Mouse (Mus musculus) MEL (cell line): Measurements from ENCODE around the gene Hist1h3e. TPM values are rescaled to one million over a fixed set of nuclear protein-coding genes. Genes with fewer than 3 reads are reported as not detected.

Source experiments
- DNase-seq: peaks from one replicate; pipeline ENCODE4 v3.0.0; 2011; ENCODE audit warnings: low read depth, low spot score
- H3K27ac ChIP-seq: 2 replicates; pipeline ENCODE4 v1.5.1; 2012; ENCODE audit warnings: low read depth, mild to moderate bottlenecking, control low read depth, low read length, moderate library complexity; ENCODE audit not compliant: control insufficient read depth
- H3K27me3 ChIP-seq, 2 experiments: fragments of 150-350 bp in 1 of 2; sonication (generic) in 1 of 2; 2 replicates each; pipeline ENCODE4 v1.6.1; 2012; ENCODE audit warnings: low read length in 2 of 2, mild to moderate bottlenecking in 2 of 2, improper control_type of control experiment in 1 of 2, moderate library complexity in 1 of 2; ENCODE audit not compliant: insufficient read depth in 2 of 2, control insufficient read depth in 1 of 2
- H3K36me3 ChIP-seq, 2 experiments: 2 replicates each; pipeline ENCODE4 v1.6.1; 2012 to 2014; ENCODE audit warnings: low read length in 2 of 2, improper control_type of control experiment in 1 of 2, inconsistent platforms in 1 of 2, mild to moderate bottlenecking in 1 of 2; ENCODE audit not compliant: insufficient read depth in 2 of 2, control insufficient read depth in 1 of 2
- H3K4me1 ChIP-seq, 2 experiments: fragments of 150-350 bp in 1 of 2; sonication (generic) in 1 of 2; 2 replicates each; pipeline ENCODE4 v1.6.1; 2012; ENCODE audit warnings: low read length in 2 of 2, improper control_type of control experiment in 1 of 2, mild to moderate bottlenecking in 1 of 2; ENCODE audit not compliant: insufficient read depth in 2 of 2, control insufficient read depth in 1 of 2
- H3K4me3 ChIP-seq, 2 experiments: fragments of 150-350 bp in 1 of 2; sonication (generic) in 1 of 2; 2 replicates each; pipeline ENCODE4 v1.5.1; 2012; ENCODE audit warnings: low read depth in 2 of 2, low read length in 2 of 2, mild to moderate bottlenecking in 2 of 2, moderate library complexity in 2 of 2, control low read depth in 1 of 2, improper control_type of control experiment in 1 of 2; ENCODE audit not compliant: control insufficient read depth in 1 of 2, insufficient read depth in 1 of 2
- H3K79me2 ChIP-seq: 2 replicates; pipeline ENCODE4 v1.6.1; 2012; ENCODE audit warnings: mild to moderate bottlenecking, low read length, moderate library complexity; ENCODE audit not compliant: control insufficient read depth, poor library complexity, insufficient read depth
- H3K9ac ChIP-seq: 2 replicates; pipeline ENCODE4 v1.6.1; 2012; ENCODE audit warnings: low read depth, mild to moderate bottlenecking, control low read depth, low read length, moderate library complexity; ENCODE audit not compliant: control insufficient read depth, poor library complexity, severe bottlenecking
- H3K9me3 ChIP-seq: fragments of 150-350 bp; sonication (generic); replicated peaks from 2 replicates; pipeline ENCODE4 v1.6.1; 2012; ENCODE audit warnings: mild to moderate bottlenecking, low read length, improper control_type of control experiment, moderate library complexity; ENCODE audit not compliant: insufficient read depth
- BHLHE40 ChIP-seq: IDR thresholded peaks from 2 replicates; pipeline ENCODE4 v1.6.1; 2012; ENCODE audit warnings: low read depth, mild to moderate bottlenecking, inconsistent platforms, low read length, improper control_type of control experiment, borderline replicate concordance
- CHD1 ChIP-seq: IDR thresholded peaks from 2 replicates; pipeline ENCODE4 v1.6.1; 2012; ENCODE audit warnings: low read depth, mild to moderate bottlenecking, inconsistent platforms, low read length, improper control_type of control experiment
- CHD2 ChIP-seq: IDR thresholded peaks from 2 replicates; pipeline ENCODE4 v1.6.1; 2011; ENCODE audit warnings: low read length, improper control_type of control experiment
- CTCF ChIP-seq, 3 experiments: IDR thresholded peaks in 2 of 3; conservative IDR thresholded peaks in 1 of 3; 2 replicates each; pipeline ENCODE4 v1.5.1; 2011 to 2012; ENCODE audit warnings: low read length in 3 of 3, low read depth in 2 of 3, mild to moderate bottlenecking in 2 of 3, improper control_type of control experiment in 1 of 3, inconsistent platforms in 1 of 3, mixed read lengths in 1 of 3, moderate library complexity in 1 of 3; ENCODE audit not compliant: control insufficient read depth in 1 of 3, insufficient read depth in 1 of 3, poor library complexity in 1 of 3, severe bottlenecking in 1 of 3
- EP300 ChIP-seq, 2 experiments: IDR thresholded peaks; 2 replicates each; pipeline ENCODE4 v1.6.1; 2011; ENCODE audit warnings: improper control_type of control experiment in 2 of 2, low read length in 2 of 2, low read depth in 1 of 2, mild to moderate bottlenecking in 1 of 2
- GABPA ChIP-seq: IDR thresholded peaks from 2 replicates; pipeline ENCODE4 v1.6.1; 2012; ENCODE audit warnings: low read depth, mild to moderate bottlenecking, inconsistent platforms, low read length, improper control_type of control experiment, moderate library complexity
- GATA1 ChIP-seq: IDR thresholded peaks from 2 replicates; pipeline ENCODE4 v1.6.1; 2011; ENCODE audit warnings: low read depth, low read length, improper control_type of control experiment
- HCFC1 ChIP-seq: IDR thresholded peaks from 2 replicates; pipeline ENCODE4 v1.6.1; 2012; ENCODE audit warnings: low read depth, mild to moderate bottlenecking, inconsistent platforms, low read length, improper control_type of control experiment, moderate library complexity
- JUND ChIP-seq: IDR thresholded peaks from 2 replicates; pipeline ENCODE4 v1.6.1; 2011; ENCODE audit warnings: low read depth, mild to moderate bottlenecking, improper control_type of control experiment, low read length
- KAT2A ChIP-seq: conservative IDR thresholded peaks from 2 replicates; pipeline ENCODE4 v1.6.1; 2012; ENCODE audit warnings: low read depth, low read length, improper control_type of control experiment, inconsistent platforms
- MAX ChIP-seq: IDR thresholded peaks from 2 replicates; pipeline ENCODE4 v1.6.1; 2011; ENCODE audit warnings: low read length, improper control_type of control experiment
- MYB ChIP-seq: IDR thresholded peaks from 2 replicates; pipeline ENCODE4 v1.6.1; 2011; ENCODE audit warnings: mild to moderate bottlenecking, low read depth, low read length, improper control_type of control experiment
- MYC ChIP-seq: IDR thresholded peaks from 2 replicates; pipeline ENCODE4 v1.6.1; 2011; ENCODE audit warnings: low read depth, mild to moderate bottlenecking, low read length, improper control_type of control experiment, moderate library complexity
- NELFE ChIP-seq: IDR thresholded peaks from 2 replicates; pipeline ENCODE4 v1.6.1; 2011; ENCODE audit warnings: low read depth, low read length, improper control_type of control experiment
- POLR2AphosphoS2 ChIP-seq: IDR thresholded peaks from 2 replicates; pipeline ENCODE4 v1.6.1; 2011; ENCODE audit warnings: low read length, improper control_type of control experiment
- RAD21 ChIP-seq: IDR thresholded peaks from 2 replicates; pipeline ENCODE4 v1.6.1; 2011; ENCODE audit warnings: mild to moderate bottlenecking, low read depth, low read length, improper control_type of control experiment
- RCOR1 ChIP-seq: IDR thresholded peaks from 2 replicates; pipeline ENCODE4 v1.6.1; 2012; ENCODE audit warnings: low read depth, mild to moderate bottlenecking, inconsistent platforms, low read length, improper control_type of control experiment
- SMC3 ChIP-seq: IDR thresholded peaks from 2 replicates; pipeline ENCODE4 v1.6.1; 2011; ENCODE audit warnings: low read depth, low read length, improper control_type of control experiment
- TAL1 ChIP-seq: IDR thresholded peaks from 2 replicates; pipeline ENCODE4 v1.6.1; 2012; ENCODE audit warnings: mild to moderate bottlenecking, inconsistent platforms, low read length, moderate library complexity, mixed read lengths
- TBP ChIP-seq: IDR thresholded peaks from 2 replicates; pipeline ENCODE4 v1.8.0; 2011; ENCODE audit warnings: low read depth, low read length, improper control_type of control experiment
- TCF12 ChIP-seq: IDR thresholded peaks from 2 replicates; pipeline ENCODE4 v1.6.1; 2014; ENCODE audit warnings: low read depth, mild to moderate bottlenecking, inconsistent platforms, low read length, improper control_type of control experiment, moderate library complexity
- UBTF ChIP-seq: IDR thresholded peaks from 2 replicates; pipeline ENCODE4 v1.6.1; 2012; ENCODE audit warnings: low read depth, mild to moderate bottlenecking, inconsistent platforms, low read length, improper control_type of control experiment, moderate library complexity, borderline replicate concordance; ENCODE audit not compliant: insufficient read depth
- USF1 ChIP-seq: IDR thresholded peaks from 2 replicates; pipeline ENCODE4 v1.6.1; 2014; ENCODE audit warnings: low read depth, mild to moderate bottlenecking, inconsistent platforms, low read length, improper control_type of control experiment, moderate library complexity
- ZC3H11A ChIP-seq: IDR thresholded peaks from 2 replicates; pipeline ENCODE4 v1.6.1; 2012; ENCODE audit warnings: low read depth, mild to moderate bottlenecking, inconsistent platforms, low read length, improper control_type of control experiment
- polyA plus RNA-seq, 2 experiments: library from polyadenylated mRNA; stranded (reverse) in 1 of 2; unstranded in 1 of 2; fragments of >175 nt in 1 of 2; fragments of >200 nt in 1 of 2; gene quantifications; 2 replicates each; pipeline versions ENCODE4 v1.2.1 to v1.2.4; 2012; ENCODE audit warnings: low replicate concordance in 2 of 2, low read depth in 1 of 2; ENCODE audit not compliant: insufficient read length in 2 of 2, insufficient read depth in 1 of 2, missing spikeins in 1 of 2
- total RNA-seq: library from RNA; depleted of rRNA; stranded (reverse); fragments of 300-350 nt; gene quantifications from 2 replicates; pipeline ENCODE4 v1.2.3, GENCODE M21; 2012

Gene Hist1h3e
- total and polyA plus RNA-seq, 3 experiments, result 4.5 to 1,049 TPM; not detected in 1

DNA sequence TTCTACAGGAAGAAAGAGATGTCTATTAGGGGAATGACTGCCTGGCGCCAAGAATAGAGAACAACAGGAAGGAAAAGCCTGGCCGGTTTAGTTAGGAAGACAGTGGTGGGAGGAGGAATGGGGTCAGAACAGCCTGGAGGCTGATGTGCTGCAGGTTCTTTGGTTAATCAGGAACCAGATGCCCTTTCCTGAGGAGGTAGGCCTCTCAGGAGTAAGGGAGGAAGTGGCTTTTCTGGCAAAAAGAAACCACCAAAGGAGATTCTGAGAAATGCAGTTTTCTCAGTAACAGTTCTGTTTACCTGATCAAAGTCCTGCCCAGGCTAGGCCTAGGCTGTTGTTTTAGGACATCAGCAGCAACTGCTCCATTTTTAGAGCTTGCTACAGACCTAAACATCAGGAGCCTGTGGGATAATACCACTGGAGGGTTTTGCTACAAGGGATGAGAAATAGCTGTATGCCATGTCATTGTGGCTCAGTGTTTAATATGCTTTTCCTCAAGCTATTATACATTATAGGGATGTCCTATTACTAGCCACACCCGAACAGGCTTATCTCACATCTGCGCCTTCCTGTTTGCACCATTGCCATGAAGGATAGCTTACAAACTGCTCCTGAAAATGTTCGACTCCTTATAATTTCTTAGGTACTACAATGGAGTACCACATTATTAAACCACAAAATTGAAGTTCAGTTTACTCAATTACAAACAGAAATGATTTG, 31.0 kb upstream of the Hist1h3e start:
- Histone ChIP-seq H3K9ac (peak overlapping the region; percentile 15), H3K4me3 (no peak overlapping the region), H3K4me1 (peaks cover 15 to 32% of the 10 kb centered on the region in 2 experiments), H3K36me3 (peaks cover 0 to 34% of the 10 kb centered on the region in 2 experiments; a peak in 2 of 4 replicates), H3K9me3 (no peaks in the 10 kb centered on the region), H3K27ac (peak overlapping the region; percentile 64), H3K27me3 (no peaks in the 10 kb centered on the region), H3K79me2 (no peaks in the 10 kb centered on the region)
- DNase-seq, result peak; percentile 61
- TF ChIP-seq SMC3, result no peak
- no peak for TF ChIP-seq CHD2
- peak; percentile 42 for TF ChIP-seq TAL1
- TF ChIP-seq TCF12, result no peak
- TF ChIP-seq TBP, result 0 out of 2 replicates have a peak, but pooled peaks have one; percentile 13
- TF ChIP-seq RAD21, result no peak
- no peak for TF ChIP-seq JUND
- no peak for TF ChIP-seq KAT2A
- TF ChIP-seq USF1, result no peak
- TF ChIP-seq GATA1, result peak; percentile 66; the same call in 1 of the 2 replicates
- TF ChIP-seq MYB, result no peak
- no peak for TF ChIP-seq ZC3H11A
- TF ChIP-seq HCFC1, result no peak
- TF ChIP-seq CTCF (IDR thresholded peaks at IDR 0.05 in 2 of 3, conservative IDR thresholded peaks at IDR 0.05 in 1 of 3; ENCODE audit: control insufficient read depth in 1 of 3, insufficient read depth in 1 of 3, low read depth in 2 of 3, low read length in 3 of 3, poor library complexity in 1 of 3, severe bottlenecking in 1 of 3), result no peak
- TF ChIP-seq NELFE, result no peak
- peak; percentile 34 to 44; a peak in 2 of 4 replicates for TF ChIP-seq EP300 (IDR thresholded peaks at IDR 0.05; ENCODE audit: low read depth in 1 of 2, low read length in 2 of 2)
- no peak for TF ChIP-seq MAX
- no peak for TF ChIP-seq UBTF
- no peak for TF ChIP-seq POLR2AphosphoS2
- no peak for TF ChIP-seq GABPA
- TF ChIP-seq BHLHE40, result no peak
- no peak for TF ChIP-seq MYC
- TF ChIP-seq CHD1, result no peak
- TF ChIP-seq RCOR1, result 0 out of 2 replicates have a peak, but pooled peaks have one; percentile 9
